Mouse (Mus musculus) lung, adult 2 months (tissue): ENCODE results near the gene Gtf2ird1. TPM values are rescaled to one million over a fixed set of nuclear protein-coding genes. Genes with fewer than 3 reads are reported as not detected.
"Not testable (repeated sequence)": the region's sequence is repeated elsewhere in the genome, so short reads cannot be mapped to it uniquely, and the experiment has no call there.

ENCODE experiments used
- DNase-seq: peaks from one replicate; pipeline ENCODE4 v3.0.0; 2022
- H3K4me1 ChIP-seq: fragments of 200-500 bp; 2 replicates; pipeline ENCODE4 v1.6.1; 2011; ENCODE audit warnings: low read length; ENCODE audit not compliant: control insufficient read depth, insufficient read depth
- H3K4me3 ChIP-seq: fragments of 200-500 bp; replicated peaks from 2 replicates; pipeline ENCODE3; 2011; ENCODE audit warnings: low read depth, mild to moderate bottlenecking, control low read depth, low read length; ENCODE audit errors: extremely low read depth
- CTCF ChIP-seq: fragments of 200-500 bp; IDR thresholded peaks from 2 replicates; pipeline ENCODE4 v1.5.1; 2011; ENCODE audit warnings: mild to moderate bottlenecking, low read length, control low read depth; ENCODE audit not compliant: insufficient read depth
- POLR2A ChIP-seq: fragments of 200-500 bp; IDR thresholded peaks from 2 replicates; pipeline ENCODE4 v1.6.1; 2011; ENCODE audit warnings: low read depth, mild to moderate bottlenecking, control low read depth, low read length, borderline replicate concordance; ENCODE audit errors: extremely low read depth
- WGBS: fragments of 180-500 bp; shearing (Covaris S2); methylation state at CpG from one replicate; pipeline ENCODE4 v1.1.7; 2018; 5-methylcytosine and 5-hydroxymethylcytosine counted together
- polyA plus RNA-seq: library from polyadenylated mRNA; depleted of rRNA; stranded (reverse); fragments of >200 nt; gene quantifications from 2 replicates; pipeline ENCODE4 v1.2.3, GENCODE M21; 2012

Gtf2ird1 gene
- polyA plus RNA-seq, 1 experiment: 23.4 TPM

DNA sequence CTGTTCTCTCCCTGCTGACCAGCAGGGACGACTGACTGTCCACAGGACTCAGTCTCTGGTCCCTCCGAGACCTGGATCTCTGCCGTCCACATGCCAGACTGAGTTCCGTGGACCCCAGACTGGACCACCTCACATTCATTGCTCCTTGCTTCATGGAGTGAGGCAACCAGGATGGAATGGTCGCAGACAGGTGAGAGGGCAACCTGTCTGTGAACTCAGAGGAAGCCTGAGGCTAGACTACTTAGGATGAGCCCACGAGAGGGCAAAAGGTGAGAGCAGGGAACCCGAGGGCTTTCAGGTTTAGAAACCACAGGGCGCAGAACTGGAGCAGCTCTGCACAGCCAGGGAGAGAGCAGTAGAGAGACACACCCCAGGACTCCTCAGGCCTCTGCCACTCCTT lies 6.2 kb upstream of the Gtf2ird1 start:
- TF ChIP-seq POLR2A (no peak), CTCF (no peak)
- Histone ChIP-seq H3K4me3 (no peak overlapping the region), H3K4me1 (no peaks in the 10 kb centered on the region)
- DNase-seq: no peak
- WGBS: 87% methylated on average over 8 of the region's 8 CpGs

DNA sequence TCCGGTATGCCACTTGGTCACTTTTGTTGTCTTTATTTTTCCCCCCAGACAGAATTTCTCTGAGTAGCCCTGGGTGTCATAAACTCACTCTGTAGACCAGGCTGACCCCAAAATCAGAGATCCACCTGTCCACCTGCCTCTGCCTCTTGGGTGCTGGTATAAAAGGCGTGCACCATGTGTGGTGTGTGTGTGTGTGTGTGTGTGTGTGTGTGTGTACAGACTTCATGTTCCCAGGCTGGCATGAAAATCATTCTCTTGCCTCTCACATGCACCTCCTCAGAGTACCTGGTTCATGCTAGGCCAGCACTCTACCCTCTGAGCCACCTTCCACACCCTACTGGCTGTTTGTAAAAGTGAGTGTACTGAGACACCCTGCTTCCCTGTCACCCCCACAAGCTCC lies 5.8 kb upstream of the Gtf2ird1 start:
- WGBS: 84% methylated on average over 2 of the region's 2 CpGs
- no peaks in the 10 kb centered on the region for H3K4me1 ChIP-seq
- TF ChIP-seq CTCF: no peak
- no peak for TF ChIP-seq POLR2A
- H3K4me3 ChIP-seq: no peak overlapping the region
- no peak for DNase-seq

DNA sequence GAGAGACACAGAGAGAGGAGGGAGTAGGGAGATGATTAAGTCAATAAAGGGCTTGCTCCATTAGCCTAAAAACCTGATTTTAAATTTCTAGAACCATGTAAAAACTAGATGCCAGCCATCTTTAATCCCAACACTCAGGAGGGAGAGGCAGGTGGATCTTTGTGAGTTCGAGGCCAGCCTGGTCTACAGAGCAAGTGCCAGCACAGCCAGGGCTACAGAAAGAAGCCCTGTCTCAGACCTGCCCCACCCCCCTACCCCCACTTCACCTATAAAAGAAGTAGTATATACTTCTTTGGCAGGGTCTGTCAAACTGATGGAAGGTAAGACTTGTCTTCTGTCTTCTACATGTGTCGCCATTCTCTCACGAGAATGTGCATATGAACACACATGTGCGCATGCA lies 4.0 kb upstream of the Gtf2ird1 start:
- TF ChIP-seq POLR2A: no peak
- TF ChIP-seq CTCF: no peak
- Histone ChIP-seq H3K4me3 (no peak overlapping the region), H3K4me1 (no peaks in the 10 kb centered on the region)
- WGBS: 94% methylated on average over 4 of the region's 4 CpGs
- DNase-seq: no peak

DNA sequence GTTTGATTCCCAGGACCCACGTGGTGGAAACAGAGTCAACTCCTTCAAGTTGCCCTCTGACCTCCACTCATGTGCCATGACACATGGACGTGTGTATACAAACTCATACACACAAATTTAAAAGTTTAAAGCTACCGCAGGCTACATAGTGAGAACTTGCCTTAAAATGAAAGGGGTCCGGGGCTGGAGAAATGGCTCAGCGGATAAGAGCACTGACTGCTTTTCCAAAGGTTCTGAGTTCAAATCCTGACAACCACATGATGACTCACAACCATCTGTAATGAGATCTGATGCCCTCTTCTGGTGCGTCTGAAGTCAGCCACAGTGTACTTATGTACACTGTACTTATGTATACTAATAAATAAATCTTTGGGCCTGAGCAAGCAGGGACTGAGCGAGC lies 2.6 kb upstream of the Gtf2ird1 start:
- TF ChIP-seq POLR2A (no peak), CTCF (no peak)
- peaks cover 10% of the 10 kb centered on the region; the same call in 1 of the 2 replicates for H3K4me1 ChIP-seq
- H3K4me3 ChIP-seq: no peak overlapping the region
- WGBS: 88% methylated on average over 7 of the region's 7 CpGs
- no peak for DNase-seq

DNA sequence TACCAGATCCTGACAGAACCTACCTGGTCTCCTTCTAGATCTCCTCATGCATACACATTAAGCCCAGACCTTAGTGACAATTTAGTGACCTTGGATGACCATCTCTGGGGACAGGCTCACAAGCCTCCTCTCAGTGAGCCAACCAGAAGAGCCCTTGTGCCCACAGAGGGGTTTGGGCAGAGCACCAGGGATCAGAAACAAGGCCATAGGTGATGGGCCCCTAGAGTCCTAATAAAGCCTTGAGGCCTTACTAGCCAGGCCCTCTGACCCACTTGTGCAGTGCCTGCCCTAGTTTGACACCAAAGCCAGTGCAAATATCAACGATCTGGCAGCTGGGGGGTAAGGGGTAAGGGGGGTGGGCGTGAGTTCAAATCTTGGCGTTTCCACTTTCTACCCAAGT lies 1.9 kb upstream of the Gtf2ird1 start:
- 80% methylated on average over 3 of the region's 3 CpGs for WGBS
- DNase-seq: no peak
- H3K4me3 ChIP-seq: no peak overlapping the region
- no peak for TF ChIP-seq CTCF
- no peak for TF ChIP-seq POLR2A
- peaks cover 10% of the 10 kb centered on the region; the same call in 1 of the 2 replicates for H3K4me1 ChIP-seq

DNA sequence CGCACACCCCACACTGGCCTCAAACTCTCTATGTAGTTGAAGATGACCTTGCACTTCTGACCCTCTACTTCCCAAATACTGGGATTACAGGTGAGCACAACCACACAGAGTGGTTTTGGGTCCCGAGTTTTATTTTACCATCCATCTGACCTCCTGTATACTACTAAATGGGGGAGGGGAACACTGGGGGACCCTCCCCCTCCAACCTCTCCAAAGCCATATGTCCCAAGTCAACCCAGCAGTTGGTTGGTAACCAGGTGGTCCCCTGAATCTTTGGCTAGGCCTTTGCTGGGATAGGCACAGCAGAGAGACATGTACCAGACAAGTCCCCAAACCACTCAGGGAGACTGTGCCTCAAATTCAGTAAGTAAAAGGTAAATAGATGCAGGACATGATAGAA lies 855 bp upstream of the Gtf2ird1 start:
- no peak for TF ChIP-seq POLR2A
- no peak for TF ChIP-seq CTCF
- no peak for DNase-seq
- H3K4me1 ChIP-seq: peaks cover 10% of the 10 kb centered on the region; the same call in 1 of the 2 replicates
- 89% methylated on average over 2 of the region's 2 CpGs for WGBS
- H3K4me3 ChIP-seq: no peak overlapping the region

DNA sequence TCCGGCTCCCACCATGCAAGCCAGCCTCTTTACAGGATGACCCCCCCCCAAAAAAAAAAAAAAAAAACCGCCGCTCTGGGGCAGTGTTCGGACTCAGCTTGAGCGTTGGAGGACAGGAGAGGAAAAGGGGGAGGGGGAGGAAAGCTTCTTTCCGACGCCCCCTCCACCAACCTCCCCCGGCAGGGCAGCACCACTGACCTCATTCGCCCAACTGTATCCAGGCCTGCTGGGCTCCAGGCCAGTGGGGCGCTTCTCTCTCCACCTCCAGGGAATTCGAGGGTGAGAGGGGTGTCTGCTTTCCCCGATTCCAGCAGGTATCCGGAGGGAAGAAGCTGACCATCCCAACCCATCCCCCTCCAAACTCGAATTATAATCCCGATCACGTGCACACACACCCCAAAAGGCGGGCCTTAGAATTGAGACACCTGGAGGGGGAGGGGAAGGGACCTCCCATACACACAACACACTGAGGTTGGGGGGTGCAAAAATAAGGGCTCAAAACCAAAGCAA lies 547 bp downstream of the Gtf2ird1 start:
- Histone ChIP-seq H3K4me3 (peak overlapping the region; percentile 77), H3K4me1 (peaks cover 10% of the 10 kb centered on the region; the same call in 1 of the 2 replicates)
- TF ChIP-seq CTCF (no peak), POLR2A (no peak)
- DNase-seq: peak; percentile 48
- WGBS: under 1% methylated on average over 17 of the region's 17 CpGs

DNA sequence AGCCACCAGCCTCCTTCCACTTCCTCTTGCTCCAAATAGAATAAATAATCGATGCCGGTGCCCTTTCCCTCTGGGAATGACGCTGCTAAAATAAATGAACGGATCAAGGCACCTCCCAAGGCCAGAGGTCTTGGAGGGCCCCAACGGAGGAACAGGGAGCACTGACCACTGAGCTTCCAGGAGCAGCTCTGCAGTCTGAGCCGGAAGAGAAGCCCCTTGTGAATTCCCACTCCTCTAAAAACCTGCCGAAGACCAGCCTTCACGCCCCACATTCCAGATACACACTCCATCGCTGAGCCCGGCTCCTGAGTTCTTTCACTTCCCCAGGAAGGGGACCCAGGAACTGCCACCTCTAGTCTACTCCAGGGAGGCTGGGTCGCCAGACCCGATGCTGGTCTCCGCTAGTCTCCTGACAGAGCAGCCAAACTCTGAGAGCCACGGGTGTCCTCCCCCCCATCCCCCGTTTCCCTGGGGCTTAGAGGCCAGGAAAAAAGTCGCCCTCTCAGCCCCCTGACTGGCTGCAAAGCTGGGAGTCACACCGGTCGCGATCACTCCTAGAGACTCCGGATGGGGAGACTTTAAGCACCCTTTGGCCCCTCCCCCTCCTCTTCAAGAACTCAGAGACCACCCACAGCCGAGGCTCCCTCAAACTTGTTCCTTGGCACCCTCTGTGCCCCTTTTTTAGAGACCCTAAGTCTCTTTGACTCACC lies 1.2 kb downstream of the Gtf2ird1 start:
- DNase-seq: peak; percentile 55
- 2% methylated on average over 21 of the region's 21 CpGs for WGBS
- TF ChIP-seq CTCF (no peak), POLR2A (no peak)

DNA sequence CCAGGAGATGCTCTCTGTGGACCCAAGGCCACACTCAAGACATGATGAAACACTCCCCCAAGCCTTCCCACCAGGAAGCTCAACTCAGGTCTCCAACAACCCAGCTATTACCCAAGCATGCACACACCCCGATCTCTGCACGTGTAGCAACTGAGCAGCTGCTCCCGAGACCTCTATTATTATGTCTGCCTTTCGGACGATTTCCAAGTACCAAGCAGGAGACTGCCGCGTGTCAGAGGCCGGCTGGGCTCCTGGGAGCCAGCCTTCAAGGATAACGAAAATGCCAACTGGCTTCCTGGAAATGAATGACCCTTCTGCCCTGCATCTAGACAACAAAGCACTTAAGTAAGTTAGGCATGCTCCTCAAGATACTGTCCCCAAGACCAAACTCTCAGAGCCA lies 2.1 kb downstream of the Gtf2ird1 start:
- Histone ChIP-seq H3K4me1 (peaks cover 10% of the 10 kb centered on the region; the same call in 1 of the 2 replicates), H3K4me3 (peak overlapping the region; percentile 8)
- TF ChIP-seq CTCF (no peak), POLR2A (no peak)
- 21% methylated on average over 9 of the region's 9 CpGs for WGBS
- no peak for DNase-seq

More for the DNA sequence above, 1.2 kb downstream of the Gtf2ird1 start:
- Histone ChIP-seq H3K4me3 (peak overlapping the region; percentile 77), H3K4me1 (peaks cover 10% of the 10 kb centered on the region; the same call in 1 of the 2 replicates)

DNA sequence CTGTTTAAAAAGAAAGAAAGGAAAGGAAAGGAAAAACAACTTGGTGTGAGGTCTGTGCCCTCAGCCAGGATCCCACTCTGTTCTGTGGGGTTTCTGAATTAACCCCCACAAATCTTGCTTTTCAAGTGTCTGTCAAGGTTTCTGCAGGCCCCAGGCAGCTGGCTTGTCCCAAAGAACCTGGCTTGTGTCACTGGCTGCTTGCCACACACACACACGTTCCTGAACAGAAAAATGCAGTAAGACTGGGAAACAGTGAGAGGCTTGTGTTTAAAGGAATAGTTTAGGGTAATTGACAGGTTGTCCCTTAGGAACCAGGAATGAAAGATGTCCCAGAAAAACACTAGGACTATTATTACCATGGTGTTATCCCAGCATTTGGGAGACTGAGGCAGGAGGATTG lies 2.9 kb downstream of the Gtf2ird1 start:
- no peak for DNase-seq
- peaks cover 10% of the 10 kb centered on the region; the same call in 1 of the 2 replicates for H3K4me1 ChIP-seq
- no peak overlapping the region for H3K4me3 ChIP-seq
- 18% methylated on average over 1 of the region's 1 CpGs for WGBS
- TF ChIP-seq POLR2A: no peak
- TF ChIP-seq CTCF: no peak

DNA sequence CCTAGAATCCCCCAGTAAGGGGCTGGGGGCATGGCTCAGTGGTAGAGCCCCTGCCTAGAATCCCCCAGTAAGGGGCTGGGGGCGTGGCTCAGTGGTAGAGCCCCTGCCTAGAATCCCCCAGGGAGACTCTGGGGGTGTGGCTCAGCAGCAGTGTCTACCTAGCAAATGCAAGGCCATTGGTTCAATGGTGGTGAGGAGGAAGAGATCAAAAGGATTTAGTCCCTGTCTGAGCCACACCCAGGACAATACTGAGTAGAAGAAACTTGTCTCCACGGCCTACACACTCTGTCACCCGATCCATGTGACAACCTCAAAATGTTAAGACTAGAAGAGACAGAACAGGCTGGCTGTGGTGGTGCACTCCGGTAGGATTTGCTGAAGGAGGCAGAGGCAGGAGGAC lies 9.8 kb downstream of the Gtf2ird1 start:
- not testable (repeated sequence) for H3K4me3 ChIP-seq, H3K4me1 ChIP-seq, DNase-seq
- WGBS: 86% methylated on average over 4 of the region's 4 CpGs
